In genomic region chr7:116893846-116894245, GRCm38 (mm10) we compare ENCODE assay signal across 11 mouse cellular contexts.
DNase-seq lines count a peak whose midpoint lies in the region; ATAC-seq and TF ChIP-seq lines count a peak whose summit lies in the region.
"Had no signal": no experiment of that assay in that cellular context is flagged by ENCODE, and none has a peak within 500 bp of the region (broad histone marks: within the 10 kb centered on the region; RNA-seq: fewer than 3 reads in every experiment).

No protein-coding gene starts in this region.

- no peak overlapping the region for H3K4me3 ChIP-seq in midbrain, embryonic 11.5 days (ENCODE audit: low read depth, low read length)
- H3K4me3 ChIP-seq in midbrain, embryonic 15.5 days = no peak overlapping the region
- no peak overlapping the region for H3K4me3 ChIP-seq in cerebellum, adult 2 months (replicated peaks; ENCODE audit: insufficient read depth, low read depth, low read length)
- H3K4me3 ChIP-seq: lung, embryonic 15.5 days had no signal

- H3K9ac ChIP-seq in midbrain, embryonic 11.5 days (ENCODE audit: low read length) = no peak overlapping the region
- H3K9ac ChIP-seq in midbrain, embryonic 15.5 days = no peak overlapping the region
- H3K9ac ChIP-seq: lung, embryonic 15.5 days had no signal

- no peak overlapping the region for H3K4me2 ChIP-seq in midbrain, embryonic 11.5 days
- no peak overlapping the region for H3K4me2 ChIP-seq in midbrain, embryonic 15.5 days
- H3K4me2 ChIP-seq: lung, embryonic 15.5 days had no signal

- no peaks in the 10 kb centered on the region for H3K27me3 ChIP-seq in midbrain, embryonic 11.5 days (ENCODE audit: control insufficient read depth, insufficient read depth, low read length)
- no peaks in the 10 kb centered on the region for H3K27me3 ChIP-seq in midbrain, embryonic 15.5 days (replicated peaks)
- no peaks in the 10 kb centered on the region for H3K27me3 ChIP-seq in cerebellum, adult 2 months (ENCODE audit: control insufficient read depth, insufficient read depth, low read length)
- H3K27me3 ChIP-seq: lung, embryonic 15.5 days had no signal

- TF ChIP-seq POLR2A in cerebellum, adult 2 months (IDR thresholded peaks at IDR 0.05; ENCODE audit: borderline replicate concordance, insufficient read depth, low read length) = no peak

- H3K4me1 ChIP-seq in midbrain, embryonic 11.5 days (ENCODE audit: control insufficient read depth, insufficient read depth, low read length) = no peaks in the 10 kb centered on the region
- no peaks in the 10 kb centered on the region for H3K4me1 ChIP-seq in midbrain, embryonic 15.5 days
- no peaks in the 10 kb centered on the region for H3K4me1 ChIP-seq in cerebellum, adult 2 months (ENCODE audit: control insufficient read depth, insufficient read depth, low read length)
- H3K4me1 ChIP-seq: lung, embryonic 15.5 days had no signal

- TF ChIP-seq CTCF in cerebellum, adult 2 months (IDR thresholded peaks at IDR 0.05; ENCODE audit: borderline replicate concordance, insufficient read depth, low read depth, low read length) = no peak

- intact Hi-C loops in heart, postnatal 25 days (cut with DNase I) = no loop called here

- H3K36me3 ChIP-seq in midbrain, embryonic 11.5 days (ENCODE audit: control insufficient read depth, insufficient read depth, low read length) = no peaks in the 10 kb centered on the region
- no peaks in the 10 kb centered on the region for H3K36me3 ChIP-seq in midbrain, embryonic 15.5 days (replicated peaks)
- H3K36me3 ChIP-seq: lung, embryonic 15.5 days had no signal

- no peak overlapping the region for H3K27ac ChIP-seq in midbrain, embryonic 11.5 days (ENCODE audit: low read depth, low read length)
- no peak overlapping the region for H3K27ac ChIP-seq in midbrain, embryonic 15.5 days
- no peak overlapping the region for H3K27ac ChIP-seq in cerebellum, adult 2 months (ENCODE audit: insufficient read depth, low read length)
- H3K27ac ChIP-seq: lung, embryonic 15.5 days had no signal

- no peak for ATAC-seq in midbrain, embryonic 11.5 days (ENCODE audit: low FRiP score)
- no peak for ATAC-seq in midbrain, embryonic 15.5 days (replicated peaks)
- ATAC-seq in CD4-positive, CD25-positive, alpha-beta regulatory T cell, adult 4 months = no peak

- H3K9me3 ChIP-seq in midbrain, embryonic 11.5 days (ENCODE audit: control insufficient read depth, low read length) = no peaks in the 10 kb centered on the region
- H3K9me3 ChIP-seq in midbrain, embryonic 15.5 days = no peaks in the 10 kb centered on the region
- H3K9me3 ChIP-seq: lung, embryonic 15.5 days had no signal

- DNase-seq in midbrain, embryonic 11.5 days (ENCODE audit: low spot score, missing footprints) = peak; percentile 69
- DNase-seq in cerebellum, adult 2 months = peak; percentile 48 to 73
- DNase-seq in embryo, embryonic 11.5 days (ENCODE audit: low read depth, low spot score) = peak; percentile 8
- peak; percentile 85 for DNase-seq in retina, postnatal 1 day
- no peak for DNase-seq in heart, postnatal 25 days (ENCODE audit: low spot score)
- DNase-seq: gastrocnemius, postnatal 14 days; kidney, postnatal 25 days; thymus, postnatal 36 days had no signal

- 82% methylated on average over 6 of the region's 6 CpGs for WGBS in midbrain, embryonic 11.5 days
- 69% methylated on average over 6 of the region's 6 CpGs for WGBS in midbrain, embryonic 15.5 days
- WGBS in cerebellum, adult 2 months = 8% methylated on average over 6 of the region's 6 CpGs
